Mouse (Mus musculus): ENCODE data around the gene Hspe1.
"Not testable (repeated sequence)": the region's sequence is repeated elsewhere in the genome, so short reads cannot be mapped to it uniquely, and the experiment has no call there.

Gene Hspe1

DNA sequence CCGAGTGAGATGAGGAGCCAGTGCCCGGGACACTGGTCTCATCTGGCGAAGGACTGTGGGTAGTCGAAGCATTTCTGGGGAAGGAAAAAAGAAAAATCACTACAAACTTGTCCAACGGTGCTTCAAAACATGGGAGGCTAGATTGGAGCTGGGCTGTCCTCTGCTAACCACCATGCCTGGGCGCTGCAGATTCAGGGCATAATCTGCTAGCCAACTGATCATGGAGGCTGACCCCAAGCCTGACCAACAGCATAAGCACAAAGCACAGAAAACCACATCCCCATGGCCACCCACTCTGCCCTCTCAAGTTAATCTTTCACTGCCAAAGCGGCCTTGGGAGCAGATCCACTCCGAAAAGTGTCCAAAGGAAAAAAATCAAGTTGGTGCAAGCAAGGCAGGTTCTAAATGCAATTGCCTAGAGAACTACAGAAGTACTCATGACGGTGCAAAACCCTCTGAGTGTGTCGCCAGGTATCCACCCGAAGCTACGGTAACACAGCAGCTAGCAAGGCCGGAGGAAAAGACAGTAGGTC is 998 bp upstream of the Hspe1 start:
- peak; percentile 8 to 9 for DNase-seq

DNA sequence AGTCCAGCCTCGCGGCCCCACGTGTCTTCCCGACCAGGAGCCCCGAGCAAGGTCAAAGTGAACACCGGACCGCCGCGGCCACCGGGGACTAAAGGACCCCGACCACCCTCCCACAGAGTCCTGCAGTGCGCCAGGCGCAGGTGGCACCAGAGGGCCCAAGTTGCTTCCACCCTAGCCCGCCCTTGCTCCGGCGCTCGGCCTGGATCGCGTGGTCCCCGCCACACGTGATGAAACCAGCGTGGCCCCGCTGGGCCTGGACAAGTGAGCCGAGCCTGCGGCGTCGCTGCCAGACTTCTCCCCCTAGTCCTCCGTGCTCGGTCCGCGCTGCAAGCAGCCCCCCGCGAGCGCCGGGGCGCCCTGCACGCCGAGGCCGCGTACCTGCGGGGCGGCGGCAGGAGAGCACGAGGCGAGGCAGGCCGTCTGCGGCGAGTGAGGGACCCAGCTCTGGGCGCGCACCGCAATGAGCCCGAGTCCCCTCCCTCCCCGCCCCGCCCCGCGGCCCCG is 479 bp upstream of the Hspe1 start:
- no peak for DNase-seq

DNA sequence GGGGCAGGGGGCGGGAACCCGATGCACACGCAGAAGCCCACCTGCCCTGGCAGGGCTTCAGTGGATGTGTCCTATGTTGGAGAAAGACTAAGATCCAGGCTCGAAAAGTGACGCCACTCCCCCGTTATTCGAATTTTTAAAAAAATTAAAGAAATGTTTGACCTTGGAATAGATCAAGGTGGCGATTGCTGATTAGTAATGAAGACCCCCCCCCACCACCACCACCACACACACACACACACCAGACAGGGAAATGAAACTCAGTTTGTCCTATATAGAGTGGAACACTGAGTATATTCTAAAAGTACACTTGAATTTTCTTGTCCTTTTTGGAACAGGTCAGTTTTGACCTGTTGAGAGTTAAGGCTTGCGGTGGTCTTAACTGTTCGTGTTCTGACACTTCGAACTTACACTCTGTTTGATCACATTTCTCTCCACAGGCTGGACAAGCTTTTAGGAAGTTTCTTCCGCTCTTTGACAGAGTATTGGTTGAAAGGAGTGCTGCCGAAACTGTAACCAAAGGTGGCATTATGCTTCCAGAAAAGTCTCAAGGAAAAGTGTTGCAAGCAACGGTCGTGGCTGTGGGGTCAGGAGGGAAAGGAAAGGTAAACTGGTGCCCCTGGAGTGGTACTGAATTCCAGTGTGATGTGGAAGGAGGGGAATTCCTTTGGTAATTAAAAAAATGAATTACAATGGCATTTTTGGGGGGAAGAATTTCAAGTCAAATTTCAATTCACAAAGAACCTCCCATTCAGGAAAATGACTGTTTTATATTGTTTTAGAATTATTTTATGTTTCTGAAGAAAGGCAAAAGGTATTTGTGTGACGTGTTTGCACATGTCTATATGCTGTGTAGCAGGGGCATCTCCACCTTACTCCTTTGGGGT is 922 bp downstream of the Hspe1 start:
- no peak for DNase-seq

DNA sequence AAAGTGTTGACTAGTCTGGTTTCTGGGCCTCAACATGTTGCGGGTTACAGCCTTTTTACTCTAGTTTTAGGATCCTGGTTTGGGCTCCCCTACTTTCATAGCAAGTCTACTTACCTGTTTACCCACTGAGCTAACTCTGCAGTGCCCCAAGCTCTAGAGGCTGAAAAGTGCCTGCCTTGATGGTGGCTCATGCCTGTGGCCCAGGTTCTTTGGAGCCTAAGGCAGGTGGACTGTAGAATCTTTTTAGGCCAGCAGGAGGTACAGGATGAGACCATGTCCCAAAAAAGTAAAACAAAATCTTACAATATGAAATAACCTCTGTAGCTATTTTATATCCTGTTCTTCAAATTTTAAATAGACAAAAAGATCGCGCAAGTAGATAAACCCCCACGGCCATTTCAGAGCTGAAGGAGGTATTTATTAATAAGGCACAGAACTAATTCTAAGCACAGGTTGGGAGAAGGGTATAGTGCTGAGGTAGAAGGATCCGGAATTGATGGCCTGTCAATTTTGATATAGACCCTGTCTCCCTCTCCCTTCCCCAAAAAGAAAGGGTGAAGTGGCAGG is 1.6 kb downstream of the Hspe1 start:
- no peak for DNase-seq

DNA sequence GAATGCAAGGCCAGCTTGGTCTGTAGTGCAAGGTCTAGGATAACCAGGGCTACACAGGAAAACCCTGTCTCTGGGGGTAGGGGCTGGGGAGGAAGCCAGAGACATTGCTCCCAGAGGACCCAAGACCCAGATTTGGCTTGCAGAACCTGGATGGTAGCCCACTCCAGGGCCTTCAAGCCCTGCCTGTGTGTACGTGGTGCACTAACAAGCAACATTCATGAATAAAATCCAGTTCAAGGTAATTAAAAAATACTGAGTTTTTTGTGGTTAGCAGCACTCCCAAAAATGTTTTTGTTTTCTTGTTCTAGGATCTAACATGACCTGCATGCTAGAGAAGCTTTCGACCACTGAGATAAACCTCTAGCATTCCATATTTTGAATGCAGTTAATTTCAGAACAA is 4.1 kb downstream of the Hspe1 start:
- no peak for DNase-seq

DNA sequence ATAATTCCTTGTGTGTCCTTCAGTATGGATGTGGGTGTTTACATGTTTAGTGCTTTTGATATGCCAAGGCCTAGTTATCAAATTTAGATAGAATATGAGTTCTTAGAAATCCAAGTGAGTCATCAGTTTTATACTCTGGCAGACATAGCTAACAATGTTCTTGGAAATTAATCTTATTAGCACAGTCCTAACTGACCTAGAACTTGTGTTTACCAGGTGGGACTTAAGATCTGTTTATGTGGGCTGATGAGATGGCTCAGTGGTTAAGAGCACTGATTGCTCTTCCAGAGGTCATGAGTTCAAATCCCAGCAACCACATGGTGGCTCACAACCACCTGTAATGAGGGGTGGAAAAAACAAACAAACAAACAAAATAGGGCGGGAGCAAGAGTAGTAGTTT is 4.5 kb downstream of the Hspe1 start:
- DNase-seq = no peak

DNA sequence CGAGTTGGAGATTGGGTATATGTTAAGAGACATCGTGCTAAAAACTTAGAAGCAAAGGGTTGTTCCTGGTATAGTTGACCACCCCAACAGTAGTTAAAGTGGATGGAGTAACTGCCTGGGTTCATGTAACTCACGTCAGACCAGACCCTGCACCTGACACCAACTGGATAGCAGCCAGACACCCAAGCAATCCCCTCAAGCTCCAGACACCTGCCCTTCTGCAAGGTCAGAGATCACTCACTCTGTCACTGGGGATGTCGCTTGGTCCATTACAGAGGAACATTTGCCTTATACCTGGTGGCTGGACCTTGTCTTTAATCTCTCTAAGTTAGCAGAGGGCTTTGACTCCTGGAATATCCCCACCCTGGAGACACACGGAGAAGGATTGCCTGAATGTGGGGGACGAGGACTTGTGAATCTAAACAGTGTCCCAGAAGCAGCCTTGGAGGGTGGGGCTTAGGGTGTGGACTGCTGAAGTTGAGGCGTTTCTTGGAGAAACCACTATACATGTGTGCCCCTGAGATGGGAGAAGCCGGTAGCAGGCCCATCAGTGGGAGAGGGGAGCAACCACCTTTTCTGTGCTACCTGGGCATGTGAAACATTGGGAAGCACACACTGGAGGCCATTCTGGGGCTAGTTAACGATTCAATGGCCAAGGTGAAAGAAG is 19.1 kb downstream of the Hspe1 start:
- DNase-seq = no peak

DNA sequence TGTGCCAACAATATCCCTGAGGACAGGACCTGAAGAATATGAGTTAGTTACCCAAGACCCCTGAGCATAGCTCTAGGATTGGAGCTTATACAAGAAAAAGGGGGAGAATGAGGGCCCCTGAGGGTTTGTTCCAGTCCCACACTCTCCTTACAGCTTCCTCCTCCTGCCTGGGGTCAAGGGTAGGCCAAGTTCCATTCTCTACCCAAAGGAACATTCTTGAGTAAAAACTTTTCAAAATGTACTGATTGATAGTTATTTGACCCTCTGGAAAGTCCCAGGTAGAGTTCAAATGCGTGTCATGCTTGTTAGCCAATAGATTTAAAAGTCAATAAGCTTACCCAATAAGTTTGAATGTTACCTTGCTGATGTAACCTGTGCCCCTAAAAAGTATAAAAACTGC is 19.7 kb downstream of the Hspe1 start:
- no peak for DNase-seq

DNA sequence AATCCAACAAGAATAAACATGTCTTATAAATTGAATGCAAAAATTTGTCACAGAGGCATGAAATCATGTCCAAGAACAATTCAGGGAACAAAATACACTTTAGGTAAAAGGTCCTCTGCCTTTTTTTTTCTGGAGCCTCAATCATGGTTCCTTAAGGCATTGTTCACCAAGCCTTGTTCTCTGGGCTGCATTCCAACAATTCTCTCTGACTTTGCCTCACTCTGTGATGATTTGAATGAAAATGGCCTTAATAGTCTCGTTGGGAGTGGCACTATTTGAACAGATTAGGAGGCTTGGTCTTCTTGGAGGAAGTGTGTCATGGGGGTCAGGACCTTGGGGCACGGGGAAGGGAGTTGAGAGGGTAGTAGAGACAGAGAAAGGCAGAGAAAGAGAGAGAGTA is 20.5 kb downstream of the Hspe1 start:
- no peak for DNase-seq

DNA sequence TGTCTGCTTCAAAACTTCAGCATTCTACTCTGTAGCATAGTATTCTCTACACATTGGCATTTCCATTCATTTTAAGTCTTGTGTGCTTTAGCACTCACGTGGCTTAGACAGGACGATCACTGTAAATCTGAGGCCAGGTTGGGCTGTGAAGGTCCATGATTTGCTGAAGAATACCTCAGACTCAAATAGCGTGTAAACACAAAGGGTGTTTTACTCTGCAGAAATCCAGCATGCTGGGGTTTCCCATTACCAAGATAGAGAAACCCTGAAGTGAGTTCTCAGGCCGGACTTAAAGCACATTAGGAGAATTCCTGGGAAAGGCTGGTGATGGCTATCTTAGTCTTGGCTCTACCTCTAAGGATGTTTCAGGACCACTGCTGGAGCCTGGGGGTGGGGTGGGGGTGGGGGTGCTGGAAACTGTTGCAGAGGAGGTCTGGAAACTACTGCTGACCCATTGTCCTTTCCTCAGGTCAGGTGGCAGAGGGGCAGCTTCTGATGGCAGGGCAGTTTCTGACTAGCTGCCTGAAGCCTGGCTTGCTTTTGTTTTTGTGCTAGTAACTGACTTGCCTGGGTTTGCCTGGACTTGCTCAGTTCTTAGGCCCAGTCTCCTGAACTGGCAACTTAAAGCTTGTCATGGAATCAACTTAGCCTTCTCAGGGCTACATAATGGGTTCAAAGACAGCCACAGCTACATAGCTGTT is 21.3 kb downstream of the Hspe1 start:
- DNase-seq = no peak

DNA sequence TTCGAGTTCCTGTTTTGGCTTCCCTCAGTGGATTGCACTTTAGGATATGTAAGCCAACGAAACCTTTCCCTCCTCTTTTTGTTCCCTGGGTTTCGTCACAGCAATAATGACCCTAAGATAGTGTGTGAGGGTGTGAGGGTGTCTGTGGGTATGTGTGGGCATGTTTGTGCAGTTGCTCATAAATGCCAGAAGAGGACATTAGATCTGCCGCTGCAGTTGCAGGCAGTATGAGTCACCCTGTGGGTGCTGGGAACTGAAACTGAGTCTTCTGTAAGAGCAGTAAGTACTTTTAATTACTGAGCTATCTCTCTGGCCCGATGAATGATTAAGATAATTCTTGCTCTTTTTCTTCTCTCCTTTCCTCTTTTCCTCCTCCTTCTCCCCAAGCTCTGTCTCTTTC is 35.1 kb downstream of the Hspe1 start:
- no peak for DNase-seq

DNA sequence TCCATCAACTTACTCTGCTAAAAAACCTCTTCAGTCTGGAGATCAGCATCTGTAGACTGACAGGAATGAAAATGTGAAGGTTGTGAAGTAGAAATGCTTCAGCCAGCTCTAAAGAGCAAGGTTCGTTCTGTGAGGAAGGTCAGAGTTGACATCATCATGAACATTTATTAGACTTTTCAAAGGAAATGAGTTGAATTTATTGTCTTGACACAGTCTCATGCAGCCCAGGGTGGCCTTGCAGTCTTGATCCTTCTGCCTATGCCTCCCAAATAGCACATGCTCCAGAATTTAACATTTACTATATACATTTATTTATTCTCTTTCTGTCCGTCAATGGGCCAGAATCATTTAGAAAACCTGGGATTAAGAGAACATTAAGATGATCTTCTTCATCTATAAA is 35.6 kb downstream of the Hspe1 start:
- DNase-seq = no peak

DNA sequence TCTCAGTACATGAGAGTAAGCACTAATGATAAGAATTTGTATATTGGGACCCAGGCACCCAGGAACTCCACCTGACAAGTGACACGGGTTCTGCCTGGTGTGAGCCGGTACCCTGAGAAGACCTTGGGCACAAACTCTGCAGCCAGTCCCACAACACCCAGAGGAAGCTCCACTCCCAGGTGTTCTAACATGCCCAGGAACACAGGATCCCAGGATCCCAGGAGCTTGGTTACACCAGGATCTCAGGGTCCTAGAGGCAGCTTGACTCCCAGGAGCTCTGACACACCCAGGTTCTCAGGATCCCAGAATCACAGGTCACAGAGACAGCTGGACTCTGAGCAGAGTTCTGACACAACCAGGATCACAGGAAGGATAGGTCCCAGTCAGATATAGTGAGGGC is 36.2 kb downstream of the Hspe1 start:
- DNase-seq = not testable (repeated sequence)

DNA sequence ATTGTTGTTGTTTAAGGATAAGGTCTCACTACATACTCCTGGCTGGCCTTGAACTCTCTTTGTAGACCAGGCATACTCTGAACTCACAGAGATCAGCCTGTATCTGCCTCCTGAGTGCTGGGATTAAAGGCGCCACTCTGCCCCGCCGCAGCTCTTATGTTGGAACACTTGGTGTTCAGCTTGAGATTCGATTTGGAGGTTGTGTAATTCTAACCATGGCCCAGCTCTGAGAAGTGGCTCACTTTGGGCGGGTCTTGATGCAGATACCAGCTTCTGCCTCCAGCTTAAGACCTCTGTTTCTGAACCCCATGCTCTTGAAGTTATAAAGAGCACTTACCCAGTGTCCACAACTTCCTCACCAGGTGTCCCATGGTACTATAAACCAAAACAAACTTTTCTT is 41.8 kb downstream of the Hspe1 start:
- DNase-seq = peak in 1 of 2 experiments; percentile 7

DNA sequence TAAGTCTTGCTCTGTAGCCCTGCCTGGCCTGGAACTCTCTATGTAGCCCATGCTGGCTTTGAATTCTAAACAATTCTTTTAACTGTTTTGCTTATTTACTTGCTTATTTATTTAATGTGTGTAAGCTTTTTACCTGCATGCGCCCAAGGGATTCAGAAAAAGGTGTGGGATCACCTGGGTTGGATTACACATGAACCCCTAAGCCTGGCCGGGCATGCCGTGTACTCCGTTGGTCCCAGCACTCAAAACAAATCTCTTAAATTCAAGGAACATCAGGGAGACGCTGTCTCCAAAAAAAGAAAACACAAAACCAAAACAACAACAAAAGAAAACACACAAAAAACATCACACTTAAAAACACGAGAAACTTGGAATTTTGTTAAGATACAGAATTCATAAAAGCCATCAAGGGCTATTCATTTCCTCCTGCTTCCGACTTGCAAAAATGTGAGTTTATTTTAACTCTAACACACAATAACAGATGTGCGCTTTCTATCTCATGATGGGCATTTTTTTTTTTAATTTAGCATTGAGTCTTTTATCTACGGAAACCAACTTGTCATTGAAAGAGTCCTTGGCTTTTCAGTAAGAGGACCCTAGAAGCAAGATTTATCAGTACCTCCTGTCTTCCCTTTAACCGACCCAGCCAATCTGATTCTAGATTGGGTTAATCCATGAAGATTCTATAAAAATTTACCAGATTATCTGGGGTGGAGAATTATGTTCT is 42.4 kb downstream of the Hspe1 start:
- DNase-seq = no peak

DNA sequence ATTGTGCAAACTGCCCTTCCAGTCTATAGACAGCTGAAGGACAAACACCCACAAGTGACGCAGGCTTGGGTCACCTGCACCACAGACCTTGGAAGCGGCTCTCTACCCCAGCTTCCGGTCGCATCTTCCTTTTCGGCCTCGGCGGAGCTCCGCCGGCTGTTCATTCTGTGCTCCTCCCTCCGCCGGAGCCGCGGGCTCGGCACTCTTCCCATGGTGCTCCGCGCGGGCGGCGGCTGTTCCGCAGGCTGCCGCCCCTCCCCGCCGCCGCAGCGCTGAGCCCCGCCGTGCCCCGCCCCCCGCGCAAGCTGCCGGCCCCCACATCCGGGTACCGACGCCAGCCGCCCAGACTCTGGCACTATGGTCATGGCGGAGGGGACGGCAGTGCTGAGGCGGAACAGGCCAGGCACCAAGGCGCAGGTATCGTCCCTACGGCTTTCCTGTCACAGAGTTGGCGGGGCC is 43.0 kb downstream of the Hspe1 start, which contains the start of gene Mob4:
Mob4 (plus strand) TSS at position 289 of the 459 bp plus-strand sequence.
- DNase-seq = peak; percentile 91 to 93

DNA sequence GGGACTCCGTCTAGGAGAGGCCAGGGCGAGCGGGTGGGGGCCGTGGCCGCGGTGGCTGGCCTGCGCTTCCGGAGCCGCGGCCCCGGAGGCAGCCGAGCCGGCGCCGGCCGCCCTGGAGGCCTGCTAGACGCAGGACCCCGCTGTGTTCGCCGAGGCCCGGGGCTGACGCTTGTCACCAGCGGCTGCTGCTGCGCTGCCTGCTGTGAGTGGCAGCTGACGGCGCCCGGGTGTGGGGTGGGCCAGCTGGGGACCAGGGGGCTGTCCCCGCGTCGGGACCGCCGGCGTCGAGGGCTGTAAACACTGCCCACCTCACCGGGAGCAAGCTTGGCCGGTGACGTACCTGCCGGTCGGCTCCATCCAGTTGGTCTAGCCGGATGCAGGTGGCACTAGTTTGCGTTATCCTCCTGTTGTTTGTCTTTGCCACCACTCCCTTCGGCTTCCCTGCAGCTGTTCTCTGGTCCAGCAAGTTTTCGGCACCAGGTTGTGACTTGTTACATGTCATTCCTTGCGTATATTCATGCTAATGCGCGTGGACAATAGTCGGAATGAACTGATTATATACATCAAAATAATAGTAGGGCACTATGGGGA is 43.6 kb downstream of the Hspe1 start:
- DNase-seq = no peak

DNA sequence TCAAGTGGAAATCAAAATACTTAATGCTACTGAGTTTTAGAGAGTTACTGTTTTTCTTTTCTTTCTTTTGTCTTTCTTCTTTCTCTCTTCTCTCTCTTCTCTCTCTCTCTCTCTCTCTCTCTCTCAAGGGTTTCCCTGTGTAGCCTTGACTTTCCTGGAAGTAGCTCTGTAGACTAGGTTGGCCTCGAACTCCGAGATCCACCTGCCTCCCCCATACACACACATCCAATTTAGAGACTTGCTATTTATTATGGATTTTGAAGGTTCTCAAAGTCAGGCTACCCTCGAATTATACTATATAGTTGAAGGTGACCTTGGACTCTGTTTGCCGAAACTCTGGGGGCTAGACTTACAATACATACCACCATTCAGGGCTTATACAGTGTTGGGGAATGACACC is 44.4 kb downstream of the Hspe1 start:
- DNase-seq = no peak

DNA sequence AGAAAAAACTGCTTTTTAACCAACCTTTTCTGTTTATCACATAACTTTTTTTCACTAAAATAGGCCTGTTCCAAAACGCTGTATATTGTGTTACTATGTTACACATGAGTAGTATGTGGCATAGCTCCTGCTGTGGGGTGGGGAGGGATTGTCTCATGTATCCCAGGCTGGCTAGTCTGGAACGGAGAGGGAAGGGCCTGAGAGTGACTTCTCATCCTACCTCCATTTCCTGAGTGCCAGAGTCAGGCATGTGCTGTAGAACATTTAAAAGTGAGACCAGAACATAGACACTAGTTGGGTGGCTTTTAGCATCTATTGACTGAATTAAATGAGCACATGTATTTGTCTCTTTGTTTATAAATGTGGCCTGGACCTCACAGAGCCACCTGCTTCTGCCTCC is 45.2 kb downstream of the Hspe1 start:
- no peak for DNase-seq

DNA sequence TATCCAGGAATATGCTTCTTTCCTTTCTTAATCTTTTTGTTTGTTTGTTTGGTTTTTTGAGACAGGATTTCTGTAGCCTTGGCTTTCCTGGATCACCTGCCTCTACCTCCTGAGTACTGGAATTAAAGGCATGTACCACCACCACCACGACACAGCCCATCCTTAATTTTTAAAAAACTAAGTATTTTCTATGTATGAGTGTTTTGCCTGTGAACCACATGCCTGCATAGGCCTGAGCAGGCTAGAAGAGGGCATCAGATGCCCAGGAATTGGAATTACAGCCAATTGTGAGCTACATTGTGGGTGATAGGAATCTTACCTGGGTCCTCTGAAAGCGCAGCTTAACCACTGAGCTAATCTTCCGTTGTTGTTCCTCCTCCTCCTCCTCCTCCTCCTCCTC is 46.4 kb downstream of the Hspe1 start:
- DNase-seq = no peak

DNA sequence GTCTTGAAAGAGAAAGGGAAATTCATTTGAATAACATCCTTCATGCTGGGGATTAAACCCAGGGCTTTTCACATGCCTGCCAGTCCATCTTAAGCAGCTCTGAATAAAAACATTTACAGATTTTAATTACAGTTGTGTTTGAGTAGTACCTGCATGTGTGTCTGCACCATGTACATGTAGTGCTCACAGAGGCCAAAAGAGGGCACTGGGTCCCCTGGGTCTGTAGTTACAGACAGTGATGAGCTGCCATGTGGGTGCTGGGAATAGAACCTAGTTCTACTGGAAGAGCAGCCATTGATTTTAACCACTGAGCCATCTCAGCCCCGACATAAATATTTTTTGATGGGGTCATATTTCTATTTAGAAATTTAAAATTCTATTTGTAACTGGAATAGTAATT is 47.9 kb downstream of the Hspe1 start:
- peak in 1 of 2 experiments; percentile 12 for DNase-seq

Measured in thymus, postnatal 36 days (tissue).